Mouse (Mus musculus) kidney, adult 2 months (tissue): ENCODE measurements around the gene Apol8. TPM values are rescaled to one million over a fixed set of nuclear protein-coding genes. Genes with fewer than 3 reads are reported as not detected.
A peak's percentile ranks its signal among the peaks of the same experiment; 100 is the strongest.

Source experiments
- DNase-seq: peaks from one replicate; pipeline ENCODE4 v3.0.0; 2021
- H3K27ac ChIP-seq: fragments of 200-500 bp; 2 replicates; pipeline ENCODE4 v1.5.1; 2012; ENCODE audit warnings: low read depth, low read length, control low read depth, inconsistent platforms; ENCODE audit not compliant: insufficient read depth
- H3K27me3 ChIP-seq: fragments of 200-500 bp; replicated peaks from 2 replicates; pipeline ENCODE4 v1.6.1; 2012; ENCODE audit warnings: mild to moderate bottlenecking, moderate library complexity, low read length, inconsistent platforms; ENCODE audit not compliant: control insufficient read depth, insufficient read depth
- H3K36me3 ChIP-seq: fragments of 200-500 bp; 2 replicates; pipeline ENCODE4 v1.6.1; 2012; ENCODE audit warnings: mild to moderate bottlenecking, moderate library complexity, low read length, inconsistent platforms; ENCODE audit not compliant: control insufficient read depth, insufficient read depth
- H3K4me1 ChIP-seq: fragments of 200-500 bp; 2 replicates; pipeline ENCODE4 v1.6.1; 2011; ENCODE audit warnings: low read length; ENCODE audit not compliant: control insufficient read depth, insufficient read depth
- H3K4me3 ChIP-seq: fragments of 200-500 bp; 2 replicates; pipeline ENCODE4 v1.5.1; 2011; ENCODE audit warnings: mild to moderate bottlenecking, low read depth, low read length, control low read depth; ENCODE audit not compliant: insufficient read depth
- CTCF ChIP-seq: fragments of 200-500 bp; conservative IDR thresholded peaks from 2 replicates; pipeline ENCODE4 v1.5.1; 2011; ENCODE audit warnings: low read depth, mild to moderate bottlenecking, control low read depth, low read length, moderate library complexity, mixed read lengths; ENCODE audit not compliant: insufficient read depth, insufficient read length
- POLR2A ChIP-seq: fragments of 200-500 bp; IDR thresholded peaks from one replicate; pipeline ENCODE4 v1.6.1; 2011; ENCODE audit warnings: low read depth, low read length, control low read depth
- WGBS: fragments of 180-500 bp; shearing (Covaris S2); methylation state at CpG from one replicate; pipeline ENCODE4 v1.1.7; 2018; 5-methylcytosine and 5-hydroxymethylcytosine counted together
- polyA plus RNA-seq: library from polyadenylated mRNA; depleted of rRNA; stranded (reverse); fragments of >200 nt; gene quantifications from 2 replicates; pipeline ENCODE4 v1.2.3, GENCODE M21; 2012

Apol8 gene
- polyA plus RNA-seq, 1 experiment = 0.06 TPM

DNA sequence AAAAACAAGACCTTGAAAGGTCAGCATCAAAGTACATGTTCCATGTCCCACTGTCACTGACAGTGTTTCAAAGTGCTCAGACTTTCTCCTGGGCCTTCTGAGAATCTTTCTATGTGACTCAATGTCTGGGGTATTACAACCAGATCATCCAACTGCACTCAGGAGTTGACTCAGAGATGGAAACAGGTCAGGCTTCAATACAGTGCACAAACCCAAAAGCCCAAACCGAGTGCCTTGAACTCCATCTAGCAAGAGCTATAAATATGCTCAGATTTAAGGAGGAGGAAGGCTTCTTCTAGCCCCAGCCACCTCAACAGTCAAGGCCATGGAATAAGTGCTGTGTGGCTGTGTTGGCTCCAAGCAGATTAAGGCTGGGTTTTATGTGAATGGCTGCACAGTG is 29.0 kb upstream of the Apol8 start:
- Histone ChIP-seq H3K4me1 (no peaks in the 10 kb centered on the region), H3K36me3 (peaks cover 4% of the 10 kb centered on the region; the same call in 1 of the 2 replicates), H3K27me3 (no peaks in the 10 kb centered on the region), H3K4me3 (no peak overlapping the region), H3K27ac (no peak overlapping the region)
- WGBS = 38% methylated on average over 1 of the region's 1 CpGs
- DNase-seq = no peak
- TF ChIP-seq CTCF = no peak
- no peak for TF ChIP-seq POLR2A

DNA sequence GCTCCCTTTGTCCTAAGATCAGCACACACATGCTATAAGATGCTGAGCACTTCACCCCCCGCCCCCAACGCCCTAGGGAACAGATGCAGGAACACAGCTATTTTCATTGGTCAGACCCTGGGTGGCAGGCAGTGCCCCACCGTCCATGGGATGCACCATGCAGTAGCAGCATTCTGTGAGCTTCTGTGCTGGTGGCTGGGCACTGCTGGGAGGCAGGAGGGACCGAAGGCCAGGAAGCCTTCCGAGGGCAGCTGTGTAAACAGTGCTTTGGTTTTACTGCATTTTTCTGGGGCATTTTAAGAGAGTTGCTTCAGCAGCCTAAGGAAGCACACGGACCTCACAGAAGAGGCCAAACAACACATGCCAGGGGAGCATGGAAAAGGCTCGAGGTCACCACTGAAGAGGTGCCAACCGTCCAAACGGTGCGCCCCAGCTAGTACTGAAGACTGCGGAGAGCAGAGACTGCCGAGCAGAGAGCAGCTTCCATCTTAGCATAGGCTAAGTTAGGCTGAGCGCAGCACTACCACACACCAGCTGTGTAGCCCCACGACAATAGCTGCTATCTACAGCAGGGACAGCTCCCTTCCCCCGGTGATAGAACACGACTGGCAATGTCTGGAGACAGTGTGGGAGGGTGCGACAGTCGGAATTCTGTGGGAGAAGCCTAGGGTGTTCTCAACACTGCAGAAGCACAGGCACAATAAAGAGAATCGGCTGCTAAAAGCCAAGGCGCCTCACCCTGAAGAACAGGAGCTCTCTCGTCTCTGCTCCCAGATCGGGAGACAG is 27.4 kb upstream of the Apol8 start:
- TF ChIP-seq CTCF (no peak), POLR2A (no peak)
- Histone ChIP-seq H3K27me3 (no peaks in the 10 kb centered on the region), H3K36me3 (peaks cover 4% of the 10 kb centered on the region; the same call in 1 of the 2 replicates), H3K4me3 (no peak overlapping the region), H3K4me1 (no peaks in the 10 kb centered on the region), H3K27ac (no peak overlapping the region)
- DNase-seq = no peak
- WGBS = 56% methylated on average over 22 of the region's 22 CpGs

DNA sequence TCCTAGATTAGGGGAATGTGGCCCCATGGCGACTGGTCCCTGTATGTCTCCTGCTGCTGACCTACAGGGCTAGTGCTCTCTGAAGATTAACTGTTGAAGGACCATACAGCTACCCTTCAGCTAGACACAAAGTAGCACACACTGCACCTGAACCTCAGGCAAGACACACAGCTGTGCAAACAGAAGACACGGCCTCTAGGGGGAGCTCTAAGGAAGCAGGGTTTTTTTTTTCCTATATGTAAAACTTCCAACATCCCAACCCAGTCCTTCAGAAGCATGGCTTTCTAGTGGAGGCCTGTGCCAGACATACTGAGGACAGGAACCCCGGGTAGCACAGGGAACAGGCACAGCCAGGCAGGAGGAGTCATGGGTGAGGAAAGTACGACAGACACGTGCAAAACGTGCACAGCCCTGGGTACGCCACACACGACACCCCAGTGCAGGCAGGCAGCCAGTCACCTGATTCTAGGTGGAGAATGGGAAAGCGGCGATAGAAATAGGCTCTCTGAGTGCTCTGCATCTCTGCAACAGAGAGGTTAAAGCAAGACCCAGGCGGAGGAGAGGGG is 25.7 kb upstream of the Apol8 start:
- TF ChIP-seq POLR2A (no peak), CTCF (peak; percentile 56)
- WGBS = 76% methylated on average over 11 of the region's 11 CpGs
- H3K27ac ChIP-seq = no peak overlapping the region
- no peaks in the 10 kb centered on the region for H3K4me1 ChIP-seq
- H3K4me3 ChIP-seq = no peak overlapping the region
- no peaks in the 10 kb centered on the region for H3K27me3 ChIP-seq
- DNase-seq = peak; percentile 59
- H3K36me3 ChIP-seq = peaks cover 4% of the 10 kb centered on the region; the same call in 1 of the 2 replicates

DNA sequence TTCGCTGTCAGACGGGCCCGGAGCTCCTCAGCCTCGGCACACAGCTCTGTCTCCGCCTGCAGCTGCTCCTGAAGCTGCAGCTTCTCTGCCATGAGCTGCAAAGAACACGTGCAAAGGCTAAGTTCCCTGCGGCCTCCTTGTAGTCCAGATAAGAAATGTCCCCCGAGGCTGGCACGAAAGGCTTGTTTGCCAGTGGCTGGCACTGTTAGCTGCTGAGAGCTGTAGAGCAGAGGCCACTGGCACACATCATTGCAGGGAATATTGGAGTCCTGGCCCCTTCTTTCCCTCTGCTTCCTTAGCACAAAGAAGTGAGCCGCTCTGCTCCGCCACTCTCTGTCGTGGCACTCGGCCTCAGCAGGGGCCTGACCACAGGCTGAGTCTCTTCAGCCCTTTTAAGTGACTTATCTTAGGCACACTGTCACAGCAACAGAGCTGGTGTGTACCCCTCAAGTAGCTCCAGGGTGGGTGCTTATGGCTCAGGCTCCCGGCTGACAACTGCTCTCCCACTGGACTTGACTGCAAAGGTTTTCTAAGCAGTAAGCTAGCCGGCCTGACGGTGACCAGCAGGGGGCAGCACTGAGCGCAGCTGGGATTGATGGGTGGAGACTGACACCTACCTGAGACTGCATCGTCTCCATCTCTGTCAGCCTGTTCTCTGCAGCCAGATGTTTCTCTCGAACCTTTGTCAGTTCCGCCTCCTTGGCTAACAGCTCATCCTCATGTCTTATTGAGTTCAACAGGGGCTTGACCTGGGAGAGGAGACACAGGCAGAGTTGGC is 18.6 kb upstream of the Apol8 start:
- DNase-seq = peak; percentile 75
- Histone ChIP-seq H3K4me1 (no peaks in the 10 kb centered on the region), H3K36me3 (peaks cover 5% of the 10 kb centered on the region), H3K27me3 (no peaks in the 10 kb centered on the region), H3K27ac (no peak overlapping the region), H3K4me3 (no peak overlapping the region)
- WGBS = 65% methylated on average over 20 of the region's 20 CpGs
- no peak for TF ChIP-seq POLR2A
- TF ChIP-seq CTCF = peak; percentile 97

DNA sequence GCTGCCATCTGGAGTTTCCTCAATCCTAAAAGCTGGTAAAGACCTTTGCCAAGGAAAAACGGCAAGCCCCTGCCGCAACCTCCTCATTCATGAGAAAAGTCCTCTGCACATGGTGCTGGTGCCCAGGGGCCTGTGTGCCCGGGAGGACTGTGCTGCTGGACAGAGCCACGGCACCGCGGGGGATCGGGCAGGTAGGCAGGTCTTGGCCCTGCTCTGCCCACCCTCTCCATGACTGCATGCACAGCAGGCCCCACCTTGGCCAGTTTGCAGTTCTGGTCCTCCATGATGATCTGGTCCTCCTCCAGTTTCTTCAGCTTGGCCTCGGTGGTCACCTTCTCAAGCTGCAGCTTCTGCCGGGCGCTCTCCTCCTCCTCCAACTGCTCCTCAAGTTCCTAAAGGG is 17.5 kb upstream of the Apol8 start:
- no peaks in the 10 kb centered on the region for H3K4me1 ChIP-seq
- H3K36me3 ChIP-seq = peaks cover 5% of the 10 kb centered on the region
- H3K27me3 ChIP-seq = no peaks in the 10 kb centered on the region
- TF ChIP-seq POLR2A (no peak), CTCF (no peak)
- H3K4me3 ChIP-seq = no peak overlapping the region
- DNase-seq = no peak
- WGBS = 93% methylated on average over 10 of the region's 10 CpGs
- H3K27ac ChIP-seq = no peak overlapping the region

DNA sequence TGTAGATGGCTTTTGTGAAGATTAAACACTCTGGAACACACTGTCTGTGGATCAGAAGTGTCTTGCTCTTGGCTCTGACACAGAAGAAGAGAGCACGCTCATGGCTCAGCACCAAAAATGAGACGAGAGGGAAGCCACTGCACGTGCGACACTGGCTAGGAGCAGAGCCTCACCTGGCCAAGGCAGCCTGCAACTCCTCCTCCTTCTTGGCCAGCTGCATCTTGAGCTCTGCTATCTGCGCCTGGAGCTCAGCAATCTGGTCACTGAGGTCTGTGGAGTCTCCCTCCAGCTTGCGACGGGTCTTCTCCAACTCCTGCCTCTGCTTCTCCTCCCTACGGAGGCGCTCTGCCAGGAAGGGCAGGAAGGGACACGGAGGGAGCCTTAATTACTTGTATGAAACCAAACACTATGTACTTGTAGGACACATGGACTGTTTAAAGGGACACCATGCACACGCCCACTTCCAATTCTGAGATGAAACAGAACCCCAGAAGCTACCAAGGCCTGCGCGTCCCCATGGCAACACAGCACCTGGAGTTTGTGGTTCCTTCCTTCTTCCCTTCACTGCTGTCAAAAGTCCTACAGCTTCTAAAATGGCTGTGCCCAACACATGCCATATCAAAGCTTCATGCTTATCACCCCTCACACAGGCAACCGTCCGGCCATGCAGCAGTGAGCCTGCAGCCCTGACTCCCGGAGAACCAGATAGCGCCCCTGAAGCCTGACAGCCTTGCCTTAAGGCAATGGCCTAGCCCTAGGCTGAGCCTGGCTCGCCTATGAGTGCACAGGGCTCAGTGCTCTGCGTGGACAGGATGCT is 16.5 kb upstream of the Apol8 start:
- Histone ChIP-seq H3K36me3 (peaks cover 6% of the 10 kb centered on the region), H3K27me3 (no peaks in the 10 kb centered on the region), H3K27ac (no peak overlapping the region), H3K4me1 (no peaks in the 10 kb centered on the region), H3K4me3 (no peak overlapping the region)
- no peak for TF ChIP-seq CTCF
- TF ChIP-seq POLR2A = no peak
- DNase-seq = no peak
- WGBS = 80% methylated on average over 19 of the region's 19 CpGs
